In the genomic region with DNA sequence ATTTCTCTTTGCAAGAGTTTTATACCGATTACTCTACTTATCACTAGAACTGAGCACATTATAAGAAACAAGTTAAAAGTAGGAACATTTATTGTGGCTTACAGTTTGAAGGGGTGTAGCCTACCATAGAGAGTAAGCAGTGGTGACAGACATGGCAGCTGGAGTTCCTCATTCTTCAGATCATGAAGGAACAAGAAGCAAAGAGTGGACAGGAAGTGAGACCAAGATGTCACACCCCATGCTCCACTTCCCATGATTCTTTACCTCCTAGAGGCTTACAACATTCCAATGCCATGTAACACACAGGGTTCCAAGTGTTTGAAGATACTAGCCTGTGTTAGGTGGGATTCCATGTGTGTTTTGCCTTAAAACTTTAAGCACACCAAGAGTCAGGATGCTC, we compare ENCODE assay signal across 19 mouse cellular contexts.
"Had no signal": no experiment of that assay in that cellular context is flagged by ENCODE, and none has a peak within 500 bp of the region (broad histone marks: within the 10 kb centered on the region; RNA-seq: fewer than 3 reads in every experiment).

No protein-coding gene starts in this region.

- H3K27me3 ChIP-seq: midbrain, embryonic 12.5 days; neural tube, embryonic 13.5 days; neural tube, embryonic 15.5 days; stomach, embryonic 15.5 days had no signal

- ATAC-seq: midbrain, embryonic 16.5 days had no signal

- DNase-seq: lung, adult 18-20 months; lung, embryonic 14.5 days; lung, postnatal 10 days; lung, postnatal 4 days; midbrain, embryonic 14.5 days; retina, postnatal 1 day; right cerebral cortex, adult 18-20 months; right cerebral cortex, postnatal 14 days; thymus, adult 2 months; thymus, postnatal 25 days; thymus, postnatal 4 days had no signal

- H3K36me3 ChIP-seq: midbrain, embryonic 10.5 days; midbrain, embryonic 12.5 days; neural tube, embryonic 13.5 days; neural tube, embryonic 15.5 days; stomach, embryonic 15.5 days had no signal

- H3K27ac ChIP-seq: midbrain, embryonic 10.5 days; midbrain, embryonic 12.5 days; neural tube, embryonic 13.5 days; neural tube, embryonic 15.5 days; stomach, embryonic 15.5 days; stomach, postnatal 0 days had no signal

- H3K9ac ChIP-seq: lung, embryonic 14.5 days; midbrain, embryonic 12.5 days; neural tube, embryonic 13.5 days; neural tube, embryonic 15.5 days; stomach, embryonic 15.5 days had no signal

- H3K4me3 ChIP-seq: midbrain, embryonic 10.5 days; midbrain, embryonic 12.5 days; myocyte; neural tube, embryonic 13.5 days; neural tube, embryonic 15.5 days; stomach, embryonic 15.5 days had no signal

- H3K4me1 ChIP-seq: midbrain, embryonic 10.5 days; midbrain, embryonic 12.5 days; neural tube, embryonic 13.5 days; neural tube, embryonic 15.5 days; stomach, embryonic 15.5 days had no signal

- H3K9me3 ChIP-seq: midbrain, embryonic 10.5 days; midbrain, embryonic 12.5 days; neural tube, embryonic 13.5 days; neural tube, embryonic 15.5 days; stomach, embryonic 15.5 days had no signal
